Mouse (Mus musculus) liver, postnatal 0 days (tissue): Measurements from ENCODE around the gene Eif4g3.

Experiments used
- CTCF ChIP-seq: sonication (generic); IDR thresholded peaks from 2 replicates; pipeline ENCODE4 v1.5.1; 2016; ENCODE audit warnings: antibody characterized with exemption, low read depth
- EP300 ChIP-seq: IDR thresholded peaks from 2 replicates; pipeline ENCODE4 v1.6.1; 2016; ENCODE audit warnings: antibody characterized with exemption, low read depth, mild to moderate bottlenecking

GRCm38 (mm10) chr4:138222396-138222795 lies 229.6 kb downstream of the Eif4g3 start:
- no peak for TF ChIP-seq CTCF
- no peak for TF ChIP-seq EP300
